Mouse (Mus musculus): ENCODE measurements around the gene Gbx2.

DNA sequence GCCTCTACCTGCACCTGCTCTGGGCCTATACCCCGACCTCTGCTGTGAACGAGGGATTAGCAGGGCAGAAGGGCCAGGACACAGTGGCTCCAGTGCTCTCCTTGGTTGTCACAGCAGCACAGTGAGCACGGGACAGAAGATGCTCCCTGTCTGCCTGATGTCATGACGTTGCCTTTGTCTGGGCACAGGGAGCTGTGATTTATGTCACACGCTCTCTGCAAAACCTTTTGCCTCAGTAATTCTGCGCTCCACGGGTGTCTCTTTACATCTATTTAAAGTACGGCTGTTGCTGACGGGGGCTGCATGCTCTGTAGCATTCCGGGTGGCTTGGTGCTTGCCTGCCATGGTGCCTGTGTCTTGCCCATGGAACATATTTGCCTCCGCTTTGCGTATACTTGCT, 33.4 kb upstream of the Gbx2 start:
- TF ChIP-seq CTCF (IDR thresholded peaks at IDR 0.05; ENCODE audit: control insufficient read depth, insufficient read depth, insufficient replicate concordance, low read depth, low read length), result no peak
- no peak for TF ChIP-seq POLR2A (IDR thresholded peaks at IDR 0.05; ENCODE audit: control insufficient read depth, low read depth, low read length)
